Mouse (Mus musculus): ENCODE measurements around the gene Sept4.
A peak's percentile ranks its signal among the peaks of the same experiment; 100 is the strongest.

Sept4 gene

DNA sequence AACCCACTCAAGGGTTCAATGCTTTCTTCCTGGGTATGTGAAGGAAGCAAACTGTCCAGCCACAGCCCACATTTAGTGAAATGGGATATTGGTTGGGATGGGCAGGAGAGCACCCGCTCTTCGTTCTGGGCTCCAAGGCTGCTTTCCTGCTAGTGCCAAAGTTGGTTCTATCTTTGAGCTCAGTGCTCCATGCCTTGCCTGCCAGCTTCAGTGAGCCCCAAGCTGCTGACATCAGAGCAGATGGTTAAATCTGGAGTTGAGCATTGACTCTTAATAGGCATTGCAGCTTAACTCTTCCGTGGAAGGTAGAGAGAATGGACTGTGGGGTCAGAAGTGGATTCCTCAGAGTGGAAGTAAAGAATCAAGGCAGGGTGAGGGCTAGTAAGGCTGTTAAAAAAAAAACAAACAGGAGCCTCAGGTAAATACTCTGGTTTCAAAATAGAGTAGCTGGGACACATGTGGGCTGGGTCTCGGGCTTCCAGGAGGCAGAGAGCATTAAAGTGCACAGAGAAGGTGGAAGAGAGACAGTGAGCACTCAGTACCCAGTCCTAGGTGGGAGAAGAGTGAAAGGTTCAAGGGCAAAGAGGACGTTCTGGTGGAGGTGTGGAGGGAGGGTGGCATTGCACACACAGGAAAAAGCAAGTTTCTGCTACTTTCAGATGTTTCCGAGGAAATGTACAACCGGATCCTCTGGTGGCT is at the start of gene Sept4:
Gene Sept4 (plus strand): TSS at position 649 of the 699 bp plus-strand sequence.
- no peak for DNase-seq (ENCODE audit: low read depth, low spot score)

DNA sequence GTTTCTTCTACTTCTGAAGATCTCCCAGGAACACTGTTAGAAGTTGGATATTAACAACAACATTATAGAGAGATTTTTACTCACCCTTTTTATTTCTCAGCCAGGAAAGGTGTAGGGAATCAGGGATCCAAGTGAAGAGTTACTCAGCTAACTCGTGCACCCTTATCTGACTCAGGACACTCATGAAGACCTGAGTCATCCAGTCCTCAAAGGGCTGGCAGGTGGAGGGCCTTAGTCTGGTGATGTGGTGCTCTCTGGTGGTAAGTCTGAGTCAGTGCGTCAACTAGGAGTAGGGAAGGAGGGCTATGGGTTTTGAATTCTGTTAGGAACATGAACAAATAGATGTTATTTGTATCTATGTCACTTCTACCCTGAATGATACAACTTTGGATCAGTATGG is 49.4 kb upstream of the Sept4 start:
- DNase-seq (ENCODE audit: low read depth, low spot score) = peak; percentile 20

DNA sequence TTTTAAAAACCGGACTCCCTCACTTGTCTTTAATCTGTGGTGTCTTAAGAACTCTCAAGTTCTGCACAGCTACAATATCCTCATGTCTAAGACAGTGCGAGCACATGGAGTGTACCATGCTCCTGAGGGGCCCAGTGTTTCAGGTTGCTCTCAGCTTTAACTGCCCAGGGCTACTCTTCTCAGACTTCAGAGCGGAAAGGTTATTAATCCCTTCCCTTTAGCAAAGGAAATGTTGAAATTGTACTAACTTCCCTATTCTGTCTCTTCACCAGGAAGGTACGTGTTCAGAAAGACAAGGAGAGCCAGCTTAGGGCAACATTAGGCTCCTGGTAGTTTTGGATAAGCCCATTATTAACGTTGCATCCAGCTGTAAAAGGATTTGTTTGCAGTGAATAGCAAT is 45.2 kb upstream of the Sept4 start:
- DNase-seq (ENCODE audit: low read depth, low spot score) = no peak

DNA sequence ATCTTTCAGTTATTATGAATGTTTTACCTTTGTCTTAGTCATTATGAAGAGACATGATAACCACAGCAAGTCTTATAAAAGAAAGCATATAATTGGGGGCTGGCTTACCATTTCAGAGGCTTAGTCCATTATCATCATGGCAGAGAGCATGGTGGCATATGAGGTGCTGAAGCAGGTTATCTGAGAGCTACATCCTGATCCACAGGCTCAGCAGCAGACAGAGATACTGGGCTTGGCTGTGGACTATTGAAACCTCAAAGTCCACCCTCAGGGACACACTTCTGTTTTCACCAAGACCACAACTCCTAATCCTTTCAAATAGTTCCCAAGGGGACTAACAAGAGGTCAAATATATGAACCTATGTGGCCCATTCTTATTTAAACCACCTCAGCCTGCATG is 44.7 kb upstream of the Sept4 start:
- no peak for DNase-seq (ENCODE audit: low read depth, low spot score)

DNA sequence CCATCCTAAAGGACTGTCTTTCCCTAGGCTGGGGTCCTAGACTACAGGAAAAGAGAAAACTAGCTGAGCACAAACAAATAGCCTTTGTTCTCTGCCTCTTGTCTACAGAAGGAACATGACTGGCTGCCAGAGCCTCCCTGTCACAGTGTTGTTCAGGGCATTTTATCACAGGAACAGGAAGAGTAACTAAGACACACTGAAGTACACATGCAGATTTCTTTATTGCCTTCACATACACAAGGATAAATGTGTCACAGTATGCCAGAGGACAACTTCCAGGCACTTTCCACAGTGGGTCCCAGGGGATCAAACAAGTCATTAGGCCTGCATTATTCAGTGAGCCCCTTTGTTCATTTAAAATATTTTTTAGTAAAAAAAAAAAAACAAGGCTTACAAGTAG is 43.9 kb upstream of the Sept4 start:
- DNase-seq (ENCODE audit: low read depth, low spot score) = no peak

DNA sequence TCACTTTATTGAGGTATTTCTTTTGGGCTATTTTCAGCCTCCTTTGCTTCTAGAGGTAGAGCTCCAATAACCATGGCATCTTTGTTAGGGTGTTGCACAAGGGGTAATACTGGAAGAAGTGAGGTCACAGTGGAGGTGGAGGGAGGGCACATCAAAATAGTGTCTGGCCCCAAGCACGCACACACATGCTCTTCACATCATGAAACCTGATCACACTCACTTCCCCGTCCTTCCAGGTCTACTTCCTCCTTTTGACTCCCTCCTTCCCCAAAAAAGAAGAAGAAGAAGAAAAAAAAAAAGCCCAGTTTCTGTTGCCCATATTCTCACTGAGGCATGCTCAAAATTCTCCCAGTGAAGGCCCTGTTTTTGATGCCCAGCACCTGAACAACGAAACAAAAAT is 41.3 kb upstream of the Sept4 start:
- no peak for DNase-seq (ENCODE audit: low read depth, low spot score)

DNA sequence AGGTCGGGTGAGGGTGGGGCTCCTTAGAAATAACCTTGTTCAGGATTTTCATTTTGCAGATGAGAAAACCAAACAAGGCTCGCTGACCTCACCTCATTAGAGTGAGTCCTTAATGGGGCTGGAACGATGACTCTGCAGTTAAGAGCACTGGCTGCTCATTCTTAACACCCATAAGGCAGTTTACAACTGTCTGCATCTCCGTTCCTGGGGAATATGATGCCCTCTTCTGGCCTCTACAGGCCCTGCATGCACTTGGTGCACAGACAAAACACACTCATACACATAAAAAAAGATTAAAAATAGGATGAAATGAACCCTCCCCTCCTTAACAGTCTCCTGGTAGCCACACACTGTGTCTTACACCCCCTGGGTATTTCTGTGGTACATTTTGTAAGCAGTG is 40.7 kb upstream of the Sept4 start:
- no peak for DNase-seq (ENCODE audit: low read depth, low spot score)

DNA sequence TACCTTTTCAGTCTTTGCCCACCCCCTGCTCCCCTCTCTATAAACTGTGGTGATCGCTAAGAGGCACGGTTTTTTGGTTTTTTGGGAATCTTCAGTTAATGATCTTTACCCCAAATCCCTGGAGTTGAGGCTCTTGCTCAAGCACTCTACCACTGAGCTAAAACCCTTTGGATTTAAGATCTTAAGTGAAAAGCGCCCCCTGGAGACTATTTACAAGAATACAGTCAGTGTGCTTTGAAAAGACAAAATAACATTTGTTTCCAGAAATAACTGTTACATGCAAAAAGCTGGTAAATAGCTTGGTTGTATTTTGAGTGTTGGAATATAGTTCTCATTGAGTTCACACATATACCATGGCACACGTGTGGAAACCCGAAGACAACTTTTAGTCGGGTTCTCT is 37.0 kb upstream of the Sept4 start:
- no peak for DNase-seq (ENCODE audit: low read depth, low spot score)

DNA sequence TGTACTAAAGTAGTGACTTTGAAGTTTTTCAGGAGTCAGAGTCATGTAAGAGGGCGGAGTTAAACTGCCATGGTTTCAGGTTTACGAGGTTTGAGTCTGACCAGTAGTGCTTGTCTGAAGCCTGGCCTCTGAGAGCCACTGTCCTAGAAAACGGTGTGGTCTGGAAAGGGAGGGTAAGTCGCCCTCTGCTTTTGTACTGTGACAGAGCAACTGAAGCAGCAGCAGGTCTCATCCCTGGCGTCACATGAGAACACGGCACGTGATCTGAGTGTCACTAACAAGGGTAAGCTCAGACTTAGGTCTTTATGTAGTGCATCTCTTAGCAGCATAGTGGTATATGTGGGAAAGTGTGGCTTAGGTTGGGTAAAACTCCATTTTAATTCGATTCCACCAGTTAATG is 26.4 kb upstream of the Sept4 start:
- no peak for DNase-seq (ENCODE audit: low read depth, low spot score)

DNA sequence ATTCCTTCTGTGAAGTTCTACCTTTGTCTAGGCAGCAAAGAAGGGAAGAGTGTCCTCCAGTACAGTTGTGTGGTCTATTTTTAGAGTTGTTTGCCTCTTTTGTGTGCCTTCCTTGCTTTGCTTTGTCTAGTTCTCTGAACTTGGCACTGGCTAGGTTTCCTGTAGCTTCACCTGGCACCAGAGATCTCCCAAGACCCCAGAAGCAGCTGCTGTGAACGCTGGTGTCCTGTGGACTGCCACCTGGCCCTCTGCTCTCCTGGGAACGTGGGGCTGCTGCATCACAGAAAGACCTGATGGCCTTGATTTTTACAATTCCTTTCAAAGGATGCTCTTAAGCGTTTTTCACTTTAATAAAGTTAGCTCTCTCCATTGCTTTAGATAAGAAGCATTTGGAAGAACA is 25.8 kb upstream of the Sept4 start:
- no peak for DNase-seq (ENCODE audit: low read depth, low spot score)

DNA sequence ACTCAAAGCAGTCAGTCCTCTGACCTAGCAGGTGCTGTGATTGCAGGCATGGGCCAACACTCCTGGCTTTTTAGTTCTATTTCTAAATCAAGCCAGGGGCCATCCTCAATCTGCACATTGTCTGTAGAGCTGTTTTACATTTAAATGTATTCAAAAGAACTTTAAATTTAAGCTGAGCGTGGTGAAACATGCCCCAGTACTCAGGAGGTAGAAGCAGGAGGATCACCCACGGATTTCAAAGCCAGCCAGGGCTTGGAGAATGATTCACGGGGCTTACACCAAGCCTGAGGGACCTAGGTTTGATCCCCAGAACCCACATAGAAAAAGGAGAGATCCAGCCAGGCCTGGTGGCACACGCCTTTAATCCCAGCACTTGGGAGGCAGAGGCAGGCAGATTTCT is 15.4 kb upstream of the Sept4 start:
- no peak for DNase-seq (ENCODE audit: low read depth, low spot score)

DNA sequence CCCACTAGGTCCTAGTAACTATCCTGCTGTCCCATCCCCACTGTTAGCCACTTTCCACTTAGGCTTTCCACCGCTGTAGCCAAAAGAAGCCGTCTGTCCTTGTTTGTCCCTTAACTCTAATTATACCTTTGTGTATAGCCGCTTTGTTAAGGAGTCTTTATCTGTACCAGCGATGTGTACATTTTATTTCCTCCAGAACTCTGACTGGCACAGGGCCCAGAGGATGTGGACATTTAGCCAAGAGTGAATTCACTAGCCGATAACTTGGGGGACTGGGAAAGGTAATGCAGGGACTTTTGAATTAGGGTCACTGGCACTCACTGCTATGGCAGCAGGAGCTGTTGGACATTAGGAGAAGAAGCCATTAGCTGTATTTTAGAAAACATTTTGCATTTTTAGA is 14.3 kb upstream of the Sept4 start:
- DNase-seq (ENCODE audit: low read depth, low spot score) = no peak

DNA sequence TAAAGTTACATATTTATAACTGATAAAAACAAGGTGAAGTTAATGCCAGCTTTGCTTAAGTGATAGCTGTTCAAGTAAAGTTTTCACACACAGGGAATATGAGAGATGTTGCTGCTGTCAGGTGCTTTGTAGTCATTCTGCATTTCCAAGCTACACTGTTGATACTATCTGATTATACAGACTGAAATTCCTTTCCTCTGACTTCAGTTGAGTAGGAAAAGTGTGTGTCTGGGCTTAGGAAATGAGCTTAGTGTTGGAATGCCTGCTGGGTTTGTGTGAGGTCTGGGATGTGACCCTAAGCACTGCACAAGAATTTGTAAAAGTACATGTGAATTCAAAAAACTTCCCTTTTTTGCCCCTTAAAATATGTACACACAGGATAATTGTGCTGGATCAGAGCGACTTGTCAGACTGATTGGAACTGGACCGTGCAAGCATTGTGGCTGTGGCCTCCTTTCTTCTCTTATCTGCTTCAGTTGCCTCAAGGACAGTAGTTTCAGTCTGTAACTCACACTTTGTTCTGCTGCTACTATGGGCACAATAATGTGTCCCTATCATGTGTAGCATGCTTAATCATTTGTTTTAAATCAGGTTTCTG is 13.5 kb upstream of the Sept4 start:
- DNase-seq (ENCODE audit: low read depth, low spot score) = no peak

DNA sequence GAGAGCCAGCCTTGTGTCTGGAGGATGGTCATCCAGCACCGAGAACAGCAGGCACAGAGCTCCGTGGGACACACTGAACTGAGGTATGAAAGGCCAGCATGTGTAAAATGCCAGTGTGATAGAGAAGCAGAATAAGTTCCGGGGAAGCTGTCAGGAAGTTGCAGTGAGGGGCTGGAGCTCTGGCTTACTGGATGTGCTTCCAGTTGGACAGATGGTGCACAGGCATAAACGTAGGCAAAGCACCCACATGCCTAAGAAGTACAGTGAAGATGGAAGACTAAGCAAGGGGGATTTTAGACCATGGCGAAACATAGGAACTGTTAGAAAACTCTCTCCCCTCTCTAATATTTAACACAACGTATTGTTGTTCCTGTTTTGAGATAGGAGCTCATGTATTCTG is 7.5 kb upstream of the Sept4 start:
- DNase-seq (ENCODE audit: low read depth, low spot score) = no peak

DNA sequence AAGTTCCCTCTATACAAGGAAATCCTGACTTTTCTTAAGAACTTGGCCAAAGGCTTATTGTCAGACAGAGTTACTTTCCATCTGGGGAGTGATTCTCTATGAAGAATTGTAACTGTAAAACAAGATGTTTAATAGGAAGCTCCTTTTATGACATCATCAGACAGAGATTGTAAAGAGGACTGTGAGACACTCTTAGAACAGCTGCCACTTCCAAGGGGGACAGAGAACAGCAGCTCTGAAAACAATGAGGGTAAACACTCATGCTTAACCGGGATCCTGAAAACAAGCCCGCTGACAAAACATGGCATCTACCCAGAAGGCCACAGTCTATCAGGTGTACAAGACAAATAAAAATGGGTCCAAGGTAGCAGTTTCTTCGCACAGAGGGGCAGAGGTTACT is 2.2 kb upstream of the Sept4 start, which contains the start of gene Gm11492:
Gene Gm11492 (plus strand): TSS at position 153 of the 400 bp plus-strand sequence.
- DNase-seq (ENCODE audit: low read depth, low spot score) = no peak

DNA sequence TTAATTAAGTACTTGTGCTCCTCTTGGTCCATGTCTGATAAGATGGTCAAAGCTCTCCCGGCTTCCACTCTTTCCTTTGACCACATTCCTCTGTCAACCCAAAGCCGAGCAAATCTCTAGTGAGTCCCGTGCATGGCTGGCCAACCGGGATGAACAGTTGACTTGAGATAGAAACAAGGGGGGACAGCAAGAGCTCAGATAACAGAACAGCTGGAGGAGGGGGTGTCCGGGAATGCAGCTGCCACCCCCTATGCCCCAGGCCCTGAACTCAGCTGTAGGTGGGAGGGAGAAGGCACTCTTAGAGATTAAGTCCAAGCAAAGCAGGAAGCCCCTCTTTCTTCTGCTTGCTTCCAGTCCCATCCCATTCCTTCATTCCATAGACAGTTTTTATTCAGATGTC is 2.0 kb downstream of the Sept4 start:
- DNase-seq (ENCODE audit: low read depth, low spot score) = no peak

DNA sequence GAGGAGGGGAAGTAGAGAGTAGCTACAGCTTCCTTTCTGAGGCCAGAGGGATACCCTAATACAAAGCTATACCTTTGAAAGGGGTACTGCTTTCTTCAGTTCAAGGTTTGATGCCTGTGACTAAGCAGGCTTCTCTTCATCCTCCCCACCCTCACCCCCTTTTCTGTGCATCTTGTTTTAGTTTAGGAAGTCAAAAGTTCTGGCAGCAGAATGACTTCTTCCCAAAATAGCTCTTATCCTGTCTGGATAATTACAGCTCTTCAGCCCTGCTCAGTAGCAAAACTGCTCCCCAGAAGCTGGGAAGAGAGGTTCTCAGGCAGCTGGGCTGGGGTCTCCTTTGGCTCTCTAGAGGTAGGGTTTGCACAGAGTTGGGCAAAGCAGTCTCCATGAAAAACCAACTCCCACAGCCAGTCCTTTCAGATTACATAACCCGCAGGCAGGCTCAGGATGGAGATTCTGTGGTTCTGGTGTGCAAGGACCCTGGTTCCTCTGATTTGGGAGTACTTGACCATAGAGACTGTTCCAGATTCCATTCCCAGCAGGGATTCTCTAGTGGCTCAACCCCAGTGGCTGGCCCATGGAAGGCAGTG is 2.8 kb downstream of the Sept4 start:
- DNase-seq (ENCODE audit: low read depth, low spot score) = no peak

DNA sequence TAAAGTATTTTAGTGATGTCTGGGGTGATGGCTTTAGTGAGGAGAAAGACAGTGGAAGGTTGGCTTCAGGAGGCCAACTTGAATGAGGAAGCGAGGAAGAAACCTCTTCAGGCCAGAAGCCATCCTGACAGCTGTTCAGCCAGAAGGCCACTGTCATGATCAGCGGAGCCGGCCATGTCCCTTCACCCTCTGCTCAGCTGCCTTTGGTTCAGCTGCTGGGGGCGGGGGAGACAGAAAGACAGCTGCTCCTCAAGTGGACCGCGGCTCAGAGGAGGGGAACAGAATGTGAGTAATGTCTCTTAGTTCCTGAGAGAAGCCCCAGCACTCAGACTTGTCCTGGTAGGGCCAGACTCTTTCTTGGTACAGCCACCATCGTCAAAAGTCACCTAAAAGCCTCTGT is 5.0 kb downstream of the Sept4 start:
- DNase-seq (ENCODE audit: low read depth, low spot score) = no peak

DNA sequence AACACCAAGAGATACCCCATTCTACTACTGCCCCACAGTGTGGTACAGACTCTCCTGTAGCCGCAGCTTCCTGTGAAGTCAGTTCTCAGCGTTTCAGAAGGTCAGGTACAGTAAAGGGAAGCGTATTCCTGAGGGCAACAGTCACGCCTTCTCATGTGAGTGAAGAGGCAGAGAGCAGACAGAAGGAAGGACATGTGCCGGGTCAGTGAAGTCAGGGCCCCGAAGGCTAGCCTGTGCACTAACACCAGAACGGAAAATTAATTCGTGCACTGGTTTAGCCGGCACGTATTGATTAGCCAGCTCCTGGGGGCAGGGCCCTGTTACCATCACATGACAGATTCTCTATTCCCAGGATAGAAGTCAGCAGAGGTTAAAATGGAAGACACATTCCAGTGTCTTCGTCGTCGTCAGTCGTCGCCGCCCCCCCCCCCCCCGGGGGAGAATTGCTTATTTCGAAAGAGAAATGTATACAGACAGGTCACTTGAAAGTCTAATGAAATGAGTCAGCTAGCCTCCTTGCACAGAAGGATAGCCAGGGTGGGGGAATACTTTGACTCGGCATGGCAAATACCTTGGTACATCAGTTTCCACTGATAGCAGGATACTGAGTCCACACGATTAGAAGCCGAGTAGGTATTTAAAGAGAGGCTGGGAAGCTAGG is 5.9 kb downstream of the Sept4 start:
- no peak for DNase-seq (ENCODE audit: low read depth, low spot score)

DNA sequence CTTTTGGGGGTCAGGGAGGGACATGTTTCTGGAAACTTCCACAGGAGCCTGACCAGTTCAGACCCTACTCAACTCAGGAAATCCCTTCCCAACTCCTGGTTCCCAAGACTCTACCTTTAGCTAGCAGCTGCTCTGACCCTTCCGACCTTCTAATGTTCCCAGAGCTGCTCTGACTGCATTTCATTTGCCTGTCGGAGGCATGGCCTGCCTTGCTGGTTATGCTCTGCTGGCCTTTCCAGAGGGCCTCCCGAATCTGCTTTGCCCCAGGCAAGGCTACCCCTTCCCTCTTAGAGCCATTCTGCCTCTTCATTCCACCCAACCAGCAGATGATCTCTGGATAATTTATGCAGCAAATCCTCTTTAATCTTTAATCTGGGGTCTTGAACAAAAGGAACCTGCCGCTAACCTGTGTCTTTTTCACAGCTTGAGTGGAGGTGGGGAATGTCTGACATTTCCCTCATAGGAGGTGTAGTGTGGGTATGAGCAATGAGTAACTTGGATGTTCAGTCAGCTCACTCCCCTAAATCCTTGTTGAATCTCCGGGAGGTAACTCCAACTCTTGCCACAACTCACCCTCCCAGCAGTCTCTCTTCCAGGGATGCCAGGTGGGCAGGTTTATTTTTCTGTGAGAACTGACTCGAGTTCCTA is 9.0 kb downstream of the Sept4 start:
- no peak for DNase-seq (ENCODE audit: low read depth, low spot score)

DNA sequence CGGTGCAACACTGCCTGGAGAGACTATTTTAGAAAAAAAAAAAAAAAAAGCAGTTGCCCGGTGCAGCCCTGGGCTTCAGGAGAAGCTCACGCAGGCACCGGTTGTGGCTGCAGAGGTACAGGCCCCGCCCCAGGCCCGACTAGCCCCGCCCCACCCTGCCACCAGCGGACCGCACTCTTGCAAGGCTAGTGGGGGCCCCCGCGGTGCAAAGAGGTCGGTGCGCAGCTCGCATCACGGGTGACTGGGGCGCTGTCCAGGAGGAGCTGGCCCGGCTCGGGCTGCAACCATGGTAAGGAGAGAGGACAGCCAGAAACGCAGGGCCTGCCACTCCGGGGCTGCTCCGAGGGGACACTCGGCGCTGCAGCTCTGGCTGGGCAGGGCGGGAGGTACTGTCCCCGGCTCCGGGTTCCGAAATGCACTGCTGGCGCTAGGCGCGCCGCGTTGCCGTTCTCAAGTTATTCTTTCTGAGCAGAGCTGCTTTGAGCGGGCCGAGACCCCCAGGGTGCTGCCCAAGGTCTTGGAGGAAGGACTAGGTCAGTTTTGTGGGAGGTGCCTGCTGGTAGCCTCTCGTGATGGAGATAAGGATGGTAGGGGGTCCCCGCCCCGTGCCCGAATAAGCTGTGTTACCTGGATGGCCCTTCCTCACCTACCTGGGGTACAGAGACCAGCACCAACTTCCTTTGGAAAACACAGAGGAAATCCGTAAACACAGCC is 9.7 kb downstream of the Sept4 start:
- peak; percentile 29 for DNase-seq (ENCODE audit: low read depth, low spot score)
